Comparison of ENCODE assay signal across 26 mouse cellular contexts in the genomic region with DNA sequence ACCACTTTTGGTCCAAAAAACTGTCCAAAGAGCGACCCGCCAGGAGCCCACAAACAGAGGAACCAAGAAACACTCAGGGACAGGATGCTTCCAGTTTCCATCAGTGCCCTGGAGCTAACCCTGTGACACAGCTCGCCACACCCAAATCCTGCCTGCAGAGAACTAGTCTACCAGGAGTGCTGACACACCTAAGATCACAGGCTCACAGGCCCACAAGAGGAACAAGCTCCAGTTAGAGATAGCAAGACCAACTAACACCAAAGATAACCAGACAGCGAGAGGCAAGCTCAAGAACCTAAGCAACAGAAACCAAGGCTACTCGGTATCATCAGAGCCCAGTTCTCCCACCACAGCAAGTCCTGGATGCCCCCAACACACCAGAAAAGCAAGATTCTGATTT. TPM values are rescaled to one million over a fixed set of nuclear protein-coding genes. Genes with fewer than 3 reads are reported as not detected.
A peak's percentile ranks its signal among the peaks of the same experiment; 100 is the strongest.
DNase-seq lines count a peak whose midpoint lies in the region; ATAC-seq lines count a peak whose summit lies in the region.
"Had no signal": no experiment of that assay in that cellular context is flagged by ENCODE, and none has a peak within 500 bp of the region (broad histone marks: within the 10 kb centered on the region; RNA-seq: fewer than 3 reads in every experiment).

No protein-coding gene starts in this region.

- no peaks in the 10 kb centered on the region for H3K36me3 ChIP-seq in liver, embryonic 13.5 days
- no peaks in the 10 kb centered on the region for H3K36me3 ChIP-seq in midbrain, embryonic 11.5 days (ENCODE audit: control insufficient read depth, insufficient read depth, low read length)
- H3K36me3 ChIP-seq: embryonic facial prominence, embryonic 10.5 days; embryonic facial prominence, embryonic 13.5 days; forebrain, embryonic 12.5 days; forebrain, embryonic 15.5 days; hindbrain, embryonic 12.5 days; hindbrain, embryonic 15.5 days had no signal

- no peak overlapping the region for H3K9ac ChIP-seq in liver, embryonic 13.5 days
- no peak overlapping the region for H3K9ac ChIP-seq in midbrain, embryonic 11.5 days (ENCODE audit: low read length)
- H3K9ac ChIP-seq: embryonic facial prominence, embryonic 13.5 days; forebrain, embryonic 12.5 days; forebrain, embryonic 15.5 days; hindbrain, embryonic 12.5 days; hindbrain, embryonic 15.5 days had no signal

- H3K27me3 ChIP-seq in liver, embryonic 13.5 days = no peaks in the 10 kb centered on the region
- H3K27me3 ChIP-seq in midbrain, embryonic 11.5 days (ENCODE audit: control insufficient read depth, insufficient read depth, low read length) = no peaks in the 10 kb centered on the region
- H3K27me3 ChIP-seq: embryonic facial prominence, embryonic 13.5 days; forebrain, embryonic 12.5 days; forebrain, embryonic 15.5 days; hindbrain, embryonic 12.5 days; hindbrain, embryonic 15.5 days; Patski had no signal

- no peak overlapping the region for H3K27ac ChIP-seq in liver, embryonic 13.5 days
- no peak overlapping the region for H3K27ac ChIP-seq in midbrain, embryonic 11.5 days (ENCODE audit: low read depth, low read length)
- H3K27ac ChIP-seq: embryonic facial prominence, embryonic 10.5 days; embryonic facial prominence, embryonic 13.5 days; forebrain, embryonic 12.5 days; forebrain, embryonic 15.5 days; gastrocnemius, adult 2 months; hindbrain, embryonic 12.5 days; hindbrain, embryonic 15.5 days had no signal

- no peak overlapping the region for H3K4me2 ChIP-seq in liver, embryonic 13.5 days
- no peak overlapping the region for H3K4me2 ChIP-seq in midbrain, embryonic 11.5 days
- H3K4me2 ChIP-seq: embryonic facial prominence, embryonic 13.5 days; forebrain, embryonic 12.5 days; forebrain, embryonic 15.5 days; heart, embryonic 11.5 days; hindbrain, embryonic 12.5 days; hindbrain, embryonic 15.5 days had no signal

- DNase-seq in MEL-GATA-1-ER (ENCODE audit: extremely low read depth, low read depth) = peak; percentile 87
- DNase-seq in liver, embryonic 13.5 days = no peak
- no peak for DNase-seq in frontal cortex, postnatal 10 days (ENCODE audit: low spot score in 2 of 2)
- no peak for DNase-seq in adipocyte (ENCODE audit: low spot score)
- DNase-seq in midbrain, embryonic 11.5 days (ENCODE audit: low spot score, missing footprints) = no peak
- DNase-seq: adrenal gland, adult 8-10 months; adrenal gland, postnatal 25 days; cerebellum, adult 11-12 months; cerebellum, adult 8-10 months; cerebellum, postnatal 10 days; cerebellum, postnatal 36 days; embryo, embryonic 11 days; gastrocnemius, adult 2 months; gastrocnemius, postnatal 14 days; heart, adult 11 months had no signal

- WGBS in liver, embryonic 13.5 days (ENCODE audit: insufficient replicate concordance) = 41% methylated on average over 5 of the region's 5 CpGs
- 93% methylated on average over 5 of the region's 5 CpGs for WGBS in midbrain, embryonic 11.5 days

- no peaks in the 10 kb centered on the region for H3K4me1 ChIP-seq in liver, embryonic 13.5 days (replicated peaks)
- no peaks in the 10 kb centered on the region for H3K4me1 ChIP-seq in midbrain, embryonic 11.5 days (ENCODE audit: control insufficient read depth, insufficient read depth, low read length)
- H3K4me1 ChIP-seq: embryonic facial prominence, embryonic 10.5 days; embryonic facial prominence, embryonic 13.5 days; forebrain, embryonic 12.5 days; forebrain, embryonic 15.5 days; hindbrain, embryonic 12.5 days; hindbrain, embryonic 15.5 days had no signal

- H3K9me3 ChIP-seq in liver, embryonic 13.5 days (replicated peaks) = no peaks in the 10 kb centered on the region
- H3K9me3 ChIP-seq in midbrain, embryonic 11.5 days (ENCODE audit: control insufficient read depth, low read length) = no peaks in the 10 kb centered on the region
- H3K9me3 ChIP-seq: embryonic facial prominence, embryonic 10.5 days; embryonic facial prominence, embryonic 13.5 days; forebrain, embryonic 12.5 days; forebrain, embryonic 15.5 days; hindbrain, embryonic 12.5 days; hindbrain, embryonic 15.5 days had no signal

- no peak overlapping the region for H3K4me3 ChIP-seq in liver, embryonic 13.5 days (replicated peaks)
- no peak overlapping the region for H3K4me3 ChIP-seq in midbrain, embryonic 11.5 days (ENCODE audit: low read depth, low read length)
- H3K4me3 ChIP-seq: embryonic facial prominence, embryonic 10.5 days; embryonic facial prominence, embryonic 13.5 days; erythroblast, embryonic 14.5 days; forebrain, embryonic 12.5 days; forebrain, embryonic 15.5 days; gastrocnemius, adult 2 months; hindbrain, embryonic 12.5 days; hindbrain, embryonic 15.5 days had no signal

- ATAC-seq in liver, embryonic 13.5 days (ENCODE audit: low read depth) = peak; percentile 74
- peak; percentile 95 for ATAC-seq in megakaryocyte progenitor cell, adult 5-6 weeks (replicated peaks; ENCODE audit: poor library complexity)
- ATAC-seq in midbrain, embryonic 11.5 days (ENCODE audit: low FRiP score) = no peak
- ATAC-seq: CD4-positive, CD25-positive, alpha-beta regulatory T cell, adult 4 months; forebrain, embryonic 15.5 days; Patski had no signal

RNA-seq across cellular contexts. Expression of a gene that starts 43.7 kb away (rescaled TPM):
- polyA plus RNA-seq in liver, embryonic 13.5 days (2015; fragmentation: Nextera tagmentation; extraction: Ambion mirVana) = 38.9 and 48.0 TPM in 2 replicates
- 69.6 and 75.9 TPM in 2 replicates for total RNA-seq in megakaryocyte progenitor cell, adult 5-6 weeks (2015)
- 58.6 and 60.3 TPM in 2 replicates for total RNA-seq in megakaryocyte progenitor cell, adult 5-6 weeks (2017)
- polyA plus RNA-seq in midbrain, embryonic 11.5 days (2014; fragmentation: Nextera tagmentation; extraction: Ambion mirVana) = 72.1 and 76.8 TPM in 2 replicates
